Mouse (Mus musculus): Measurements from ENCODE around the gene Mroh7.

- TF ChIP-seq CTCF (IDR thresholded peaks at IDR 0.05) (no peak), POLR2A (IDR thresholded peaks at IDR 0.05; ENCODE audit: insufficient read depth, low read depth, low read length) (no peak), EP300 (IDR thresholded peaks at IDR 0.05; ENCODE audit: insufficient read depth, low read depth, low read length) (no peak)
Measured at GRCm38 (mm10) chr4:106745862-106746261, 15.1 kb upstream of the Mroh7 start.
